Mouse (Mus musculus) liver, embryonic 14.5 days (tissue): ENCODE data around the gene Psma7.

Source experiments
- CTCF ChIP-seq: IDR thresholded peaks from 2 replicates; pipeline ENCODE4 v1.5.1; 2016; ENCODE audit warnings: antibody characterized with exemption, low read depth, control low read depth
- EP300 ChIP-seq: IDR thresholded peaks from 2 replicates; pipeline ENCODE4 v1.6.1; 2016; ENCODE audit warnings: antibody characterized with exemption, low read depth

DNA sequence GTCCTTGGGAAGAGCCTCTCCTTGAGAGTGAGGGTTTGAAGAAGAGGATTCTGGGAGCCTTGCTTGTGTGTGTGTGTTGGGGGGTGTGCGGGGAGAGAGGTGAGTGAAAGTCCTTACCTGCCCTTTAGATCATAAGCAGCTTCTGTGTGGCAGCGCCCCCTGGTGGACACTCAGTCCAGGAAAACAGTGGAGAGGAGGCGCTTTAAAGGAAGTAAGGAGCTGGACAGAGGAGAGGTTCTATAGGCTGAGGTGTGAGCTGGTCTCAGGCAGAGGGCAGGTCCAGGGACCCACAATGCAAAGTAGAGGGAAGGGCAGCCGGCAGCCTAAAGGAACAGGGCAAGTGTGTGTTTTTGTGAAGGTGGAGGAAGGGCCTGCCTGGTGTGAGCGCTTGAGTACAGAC is 8.8 kb upstream of the Psma7 start:
- peak; percentile 96 for TF ChIP-seq CTCF
- no peak for TF ChIP-seq EP300
